In genomic region chr13:16676873-16677272, GRCm38 (mm10) we compare ENCODE assay signal across 15 mouse cellular contexts.
"Had no signal": no experiment of that assay in that cellular context is flagged by ENCODE, and none has a peak within 500 bp of the region (broad histone marks: within the 10 kb centered on the region; RNA-seq: fewer than 3 reads in every experiment).

No protein-coding gene starts in this region.

- DNase-seq: liver, postnatal 0 days; lung, adult 2 months; lung, postnatal 14 days; lung, postnatal 36 days; midbrain, embryonic 14.5 days; retina, postnatal 1 day; right cerebral cortex, adult 18-20 months; right cerebral cortex, postnatal 25 days; right cerebral cortex, postnatal 4 days; spleen, adult 18-20 months; thymus, adult 2 months; thymus, postnatal 14 days; thymus, postnatal 36 days had no signal

- ATAC-seq: liver, postnatal 0 days; lung, postnatal 0 days; midbrain, embryonic 16.5 days had no signal
